Mouse (Mus musculus): Measurements from ENCODE around the gene Dab1. TPM values are rescaled to one million over a fixed set of nuclear protein-coding genes. Genes with fewer than 3 reads are reported as not detected.

Dab1 gene
- total RNA-seq, 2 experiments from 2014 or later: 0.16 TPM; not detected in 1

DNA sequence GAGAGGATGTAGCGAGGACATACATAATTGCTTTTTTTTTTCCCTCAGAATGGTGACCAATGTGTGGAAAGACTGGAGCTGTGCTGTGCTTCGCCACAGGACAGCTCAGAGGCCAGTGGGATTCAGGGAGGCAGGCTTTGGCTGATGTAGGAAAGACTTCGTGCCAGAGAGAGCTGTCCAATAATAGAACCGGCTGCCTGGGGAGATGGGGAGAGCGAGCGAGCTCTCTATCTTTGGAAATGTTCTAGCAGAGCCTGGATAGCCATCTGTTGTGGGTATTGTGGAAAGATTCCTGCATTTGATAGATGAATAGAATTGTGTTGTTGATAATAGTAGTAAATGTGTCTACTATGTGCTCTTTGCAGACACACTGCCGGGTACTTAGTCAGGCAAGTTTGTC, 833.4 kb downstream of the Dab1 start:
- peak; percentile 25 for DNase-seq

DNA sequence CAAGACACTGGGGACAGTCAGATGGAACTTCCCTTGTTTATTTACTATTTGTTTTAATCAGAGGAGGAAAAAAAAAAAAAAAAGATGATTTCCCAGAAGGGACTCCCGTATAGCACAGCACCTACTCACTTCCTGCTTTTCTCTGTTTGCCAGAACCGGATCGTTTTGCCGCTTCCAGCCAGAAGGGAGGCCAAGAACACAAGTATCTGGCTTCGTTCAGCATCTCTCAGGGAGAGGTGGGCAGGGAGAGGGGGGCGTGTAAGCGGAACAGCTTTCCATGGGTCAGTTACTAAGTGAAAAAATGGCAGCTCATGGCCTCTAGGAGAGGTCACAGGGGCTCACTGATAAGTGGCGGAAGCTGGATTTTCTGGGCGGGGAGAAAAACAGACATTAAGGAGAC, 836.0 kb downstream of the Dab1 start:
- DNase-seq: no peak

DNA sequence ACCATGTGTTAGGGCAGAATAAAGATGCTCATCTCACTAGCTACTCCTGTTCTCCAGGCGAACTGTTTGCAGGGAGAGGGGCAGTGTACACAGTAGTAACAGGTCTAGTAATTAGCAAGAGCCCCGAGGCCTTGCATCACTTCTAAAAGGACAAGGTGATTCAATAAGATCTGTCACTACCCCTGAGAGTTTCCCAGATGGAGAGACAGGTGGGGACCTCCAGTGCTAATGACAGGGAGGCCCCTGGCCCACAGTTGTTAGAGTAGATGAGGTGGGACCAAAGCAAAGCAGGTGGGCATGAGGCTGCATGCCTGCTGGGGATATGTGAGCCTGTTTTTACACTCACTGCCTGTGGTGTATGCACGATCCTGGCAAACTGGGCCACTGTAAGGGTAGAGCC, 836.6 kb downstream of the Dab1 start:
- no peak for DNase-seq

DNA sequence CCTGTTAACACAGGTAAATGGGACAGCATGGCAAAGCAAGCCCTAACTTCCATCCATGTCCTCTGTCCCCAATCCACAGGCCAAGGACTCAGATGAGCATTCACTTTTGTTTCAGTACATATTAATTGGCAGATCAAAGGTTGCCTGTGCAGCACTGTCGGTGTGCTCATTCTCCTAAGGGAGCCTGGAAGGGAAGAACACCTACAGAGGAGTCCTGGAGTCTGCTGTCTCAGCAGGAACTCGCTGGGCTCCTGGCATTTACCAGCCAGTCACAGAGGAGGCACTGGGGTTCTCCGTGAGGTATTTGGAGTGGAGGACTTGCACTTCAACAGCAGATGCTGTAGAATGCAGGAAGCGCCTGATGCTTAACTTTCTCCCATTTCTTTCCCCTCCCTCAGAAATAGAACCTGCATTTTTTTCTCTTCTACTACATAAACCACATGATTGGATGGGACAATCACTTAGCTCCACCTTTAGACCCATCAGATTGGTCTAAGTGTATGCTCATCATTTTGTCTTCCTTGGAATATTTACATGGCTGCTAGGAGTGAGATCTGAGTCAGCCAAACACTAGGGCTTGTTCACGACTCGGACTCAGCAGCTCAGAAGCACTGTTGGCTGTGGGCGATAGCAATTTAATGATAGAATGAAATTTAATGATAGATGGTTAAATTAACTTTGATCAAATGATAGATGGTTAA, 837.2 kb downstream of the Dab1 start:
- DNase-seq: no peak

DNA sequence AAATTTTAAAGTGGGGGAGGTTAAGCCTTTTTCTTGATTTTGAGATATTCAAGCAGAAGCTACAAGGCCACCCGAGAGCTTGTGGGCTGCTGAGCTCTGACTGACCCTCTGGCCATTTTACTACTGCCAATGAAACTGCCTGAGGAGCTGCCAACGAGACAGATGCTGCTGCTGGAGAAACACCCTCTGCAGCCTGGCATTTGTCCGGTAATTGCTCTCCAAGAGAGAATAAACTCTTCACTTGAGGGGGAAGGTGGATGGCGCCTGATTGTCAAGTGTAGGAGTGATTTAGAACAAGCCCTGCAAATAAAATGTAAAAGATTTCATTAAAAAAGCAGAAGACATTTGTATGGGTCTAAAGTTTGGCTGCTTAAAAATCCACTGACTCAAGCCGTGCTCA, 839.6 kb downstream of the Dab1 start:
- DNase-seq: no peak

DNA sequence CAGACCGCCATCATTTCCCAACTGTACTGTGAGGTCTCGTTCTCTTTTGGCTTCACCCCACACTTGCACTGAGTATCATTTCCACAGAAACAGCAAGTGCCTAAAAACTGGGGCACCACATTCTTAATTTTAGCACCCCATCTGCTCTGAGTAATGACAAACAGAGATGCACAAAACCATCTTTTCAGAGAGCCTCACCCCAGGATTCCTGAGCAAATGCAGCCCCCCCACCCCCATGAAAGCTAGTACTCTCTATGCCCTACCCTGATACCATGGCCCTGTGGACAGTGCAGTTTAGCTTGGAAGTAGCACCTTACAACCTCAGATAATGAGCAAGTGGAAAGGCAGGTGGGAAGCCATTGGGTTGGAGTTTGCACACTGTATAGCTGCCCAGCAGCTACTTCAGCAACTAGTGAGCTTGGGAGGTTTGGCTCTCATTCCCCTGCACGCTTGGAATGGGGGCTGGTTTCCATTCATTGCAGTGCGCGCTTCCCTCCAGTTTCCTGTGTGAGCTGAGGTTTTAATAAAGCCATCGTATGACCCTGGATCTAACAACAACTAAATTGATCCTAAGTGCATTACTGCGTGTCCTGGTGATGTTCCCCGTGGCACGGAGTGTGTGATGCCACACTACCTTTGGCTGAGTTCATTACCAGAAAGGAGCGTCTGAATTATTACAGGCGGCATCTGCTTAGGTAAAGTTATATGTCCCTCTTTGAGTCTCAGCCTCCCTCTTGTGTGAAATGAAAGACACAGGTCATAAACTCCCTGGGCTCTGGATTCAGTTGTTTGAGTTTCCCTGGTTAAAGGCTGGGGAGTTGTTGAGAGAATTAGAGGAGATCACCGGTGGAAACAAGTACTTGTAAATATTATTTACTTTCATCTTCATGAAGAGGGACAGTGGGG, 842.2 kb downstream of the Dab1 start:
- no peak for DNase-seq

DNA sequence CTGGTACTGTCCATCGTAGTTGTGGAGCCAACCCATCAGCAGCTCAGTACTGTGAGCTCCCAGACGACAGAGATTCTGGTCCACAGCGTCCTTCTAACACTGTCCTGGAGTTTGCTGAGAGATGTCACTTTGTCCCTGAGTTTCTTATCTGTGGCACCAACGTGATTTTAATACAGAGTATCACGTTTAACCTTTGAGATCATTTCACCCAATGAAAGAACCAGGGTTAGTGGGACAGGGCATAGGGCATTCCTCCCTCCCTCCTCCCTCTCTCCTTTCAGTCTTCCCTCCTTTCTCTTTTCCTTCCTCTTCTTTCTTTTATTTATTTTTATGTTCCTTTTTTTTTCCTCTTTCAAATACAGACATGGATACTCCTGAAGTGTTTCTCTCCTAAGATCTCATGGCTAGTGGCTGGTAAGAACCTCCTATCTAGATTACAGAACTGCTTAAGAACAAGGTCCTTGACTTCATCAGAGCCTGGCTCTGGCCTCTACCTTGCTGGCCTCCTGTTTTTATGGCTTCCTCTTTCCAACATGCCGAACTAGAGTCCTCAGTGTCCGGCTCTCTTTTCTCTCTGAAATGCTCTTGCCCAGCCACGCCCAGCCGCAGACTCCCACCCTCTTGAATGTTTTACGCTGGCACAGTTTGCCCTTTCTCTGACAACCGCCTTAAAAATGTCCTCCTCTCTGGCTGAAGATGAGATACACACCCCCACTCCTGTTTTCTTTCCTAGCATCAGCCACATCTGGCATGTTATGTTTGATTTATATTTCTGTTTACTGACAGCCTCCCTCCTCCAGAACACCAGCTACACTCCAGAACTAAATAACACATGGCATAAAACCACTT, 844.0 kb downstream of the Dab1 start:
- DNase-seq: no peak

DNA sequence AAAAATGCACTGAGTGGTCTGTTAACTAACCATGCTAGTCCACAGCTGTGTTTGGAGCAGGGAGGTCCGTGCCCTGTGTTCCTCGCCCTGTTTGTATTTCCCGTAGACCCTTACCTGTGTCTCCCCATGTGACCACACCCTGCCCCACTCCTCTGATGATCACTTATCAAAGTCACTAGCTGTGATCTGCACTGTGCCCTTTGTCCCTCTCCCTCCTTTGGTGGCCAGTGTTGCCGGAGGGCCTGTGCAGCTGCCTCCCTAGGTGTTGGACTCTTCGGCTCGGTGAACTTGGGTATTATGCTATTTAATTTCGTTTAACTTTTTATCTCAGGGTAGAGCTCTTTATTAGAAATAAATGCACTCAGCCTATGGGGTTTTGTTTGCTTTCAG, 844.6 kb downstream of the Dab1 start:
- DNase-seq: no peak

DNA sequence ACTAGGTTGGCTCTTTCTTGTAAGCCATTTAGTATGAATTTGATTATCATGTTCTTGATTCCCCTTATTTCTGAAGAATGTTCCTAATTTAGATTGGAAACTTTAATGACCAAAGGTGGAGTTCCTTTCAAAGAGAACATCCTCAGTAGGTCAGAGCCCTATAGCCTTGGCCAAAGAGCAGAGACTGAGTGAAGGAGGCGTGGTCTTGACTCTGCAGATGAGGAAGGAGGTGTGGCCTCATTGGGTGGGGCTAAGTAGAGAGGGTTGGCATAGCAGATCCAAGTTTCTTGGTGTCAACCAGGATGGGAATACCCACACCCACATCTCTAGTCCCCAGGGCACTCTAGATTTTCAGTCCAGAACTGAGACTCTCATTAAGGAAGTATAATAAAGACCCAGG, 846.4 kb downstream of the Dab1 start:
- DNase-seq: no peak

DNA sequence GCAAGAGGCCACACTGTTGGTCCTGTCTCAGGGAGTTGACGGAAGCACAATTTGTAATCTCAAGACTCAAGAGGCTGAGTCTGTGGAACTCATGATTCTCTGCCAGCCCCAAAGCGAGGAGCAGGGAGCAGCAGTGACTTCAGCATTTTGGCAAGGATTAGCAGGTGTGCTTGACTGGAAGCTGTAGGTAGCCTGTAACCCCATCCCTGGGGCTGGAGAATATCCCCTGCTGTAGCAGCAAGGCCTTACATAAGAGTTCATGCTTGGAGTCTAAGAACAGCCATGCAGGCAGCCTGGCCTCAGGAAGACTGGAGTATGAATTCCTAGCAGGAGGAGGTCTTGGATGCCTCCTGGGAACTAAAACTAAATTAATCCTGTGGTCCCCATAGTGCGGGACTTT, 849.5 kb downstream of the Dab1 start:
- DNase-seq: peak; percentile 18

DNA sequence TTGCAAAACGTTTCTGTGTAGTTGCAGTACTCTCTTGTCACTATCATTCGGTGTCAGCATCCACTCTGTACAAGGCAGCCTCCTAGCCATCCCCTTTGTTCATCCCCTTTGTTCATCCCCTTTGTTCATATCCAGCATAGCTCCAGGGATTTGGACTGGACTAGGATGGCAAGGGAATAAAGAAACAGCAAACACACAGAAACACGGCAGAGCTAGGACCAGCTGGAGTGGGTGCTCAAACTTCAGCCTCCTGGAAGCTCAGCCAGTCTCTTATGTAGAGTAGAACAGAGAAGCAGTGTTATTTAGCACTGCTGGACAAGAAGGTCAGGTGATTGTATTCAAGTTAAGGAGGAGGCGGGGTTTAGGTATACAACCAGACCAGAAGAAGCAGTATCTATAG, 853.8 kb downstream of the Dab1 start:
- no peak for DNase-seq

DNA sequence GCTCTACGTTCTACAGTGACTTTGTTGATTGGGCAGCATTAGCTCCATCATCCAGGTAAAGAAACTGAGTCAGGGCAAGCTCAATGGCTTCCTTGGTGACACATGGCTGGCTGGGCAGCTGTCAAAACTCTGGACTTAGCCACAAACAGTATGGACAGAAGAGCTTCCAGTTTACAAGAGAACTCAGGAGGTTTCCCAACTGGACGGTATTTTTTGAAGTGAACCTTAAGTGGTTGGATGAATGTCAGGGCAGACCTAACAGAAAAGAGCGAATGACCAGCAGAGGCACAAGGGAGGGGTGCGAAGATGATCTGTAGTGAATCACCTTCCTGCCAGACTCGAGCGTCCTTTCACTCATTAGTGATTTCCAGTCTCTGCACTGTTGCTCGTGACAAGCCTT, 857.7 kb downstream of the Dab1 start:
- DNase-seq: no peak

DNA sequence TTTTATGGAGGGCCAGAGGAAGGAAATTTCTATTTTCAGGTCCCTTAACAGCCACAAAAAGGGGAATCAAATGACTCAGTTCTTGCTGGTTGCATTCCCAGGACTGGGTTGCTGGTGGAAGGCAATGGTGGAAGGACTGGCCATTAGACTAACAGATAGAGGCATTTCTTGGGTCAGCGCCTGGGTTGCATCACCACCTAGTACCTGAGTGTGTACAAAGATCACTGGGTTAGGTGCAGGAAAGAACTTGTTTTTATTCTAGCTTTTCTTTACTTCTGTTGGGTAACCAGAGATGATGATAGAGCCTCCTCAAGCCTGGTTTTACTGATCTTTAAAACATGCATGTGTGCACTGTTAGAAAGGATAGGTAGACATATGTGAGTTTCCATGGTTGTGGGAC, 864.8 kb downstream of the Dab1 start:
- no peak for DNase-seq

DNA sequence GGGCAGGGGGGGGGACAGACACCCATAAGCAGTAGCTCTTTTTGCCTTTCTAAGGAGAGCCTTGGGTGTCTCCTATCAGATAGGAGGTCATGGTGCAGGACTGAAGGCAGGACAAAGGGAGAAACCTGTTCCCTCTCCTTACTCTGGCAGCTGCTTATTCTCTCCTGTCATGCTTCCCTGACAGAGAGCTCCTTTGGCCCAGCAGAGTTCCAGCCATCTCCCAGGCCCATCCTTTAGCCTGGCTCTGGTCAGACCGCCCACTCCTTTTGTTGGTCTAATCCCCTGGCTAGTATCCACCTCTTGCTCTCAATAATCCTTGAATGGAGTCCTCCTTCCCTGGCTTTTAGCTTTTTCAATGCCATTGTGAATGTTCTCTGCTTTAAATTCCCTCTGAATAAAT, 878.1 kb downstream of the Dab1 start:
- DNase-seq: no peak

DNA sequence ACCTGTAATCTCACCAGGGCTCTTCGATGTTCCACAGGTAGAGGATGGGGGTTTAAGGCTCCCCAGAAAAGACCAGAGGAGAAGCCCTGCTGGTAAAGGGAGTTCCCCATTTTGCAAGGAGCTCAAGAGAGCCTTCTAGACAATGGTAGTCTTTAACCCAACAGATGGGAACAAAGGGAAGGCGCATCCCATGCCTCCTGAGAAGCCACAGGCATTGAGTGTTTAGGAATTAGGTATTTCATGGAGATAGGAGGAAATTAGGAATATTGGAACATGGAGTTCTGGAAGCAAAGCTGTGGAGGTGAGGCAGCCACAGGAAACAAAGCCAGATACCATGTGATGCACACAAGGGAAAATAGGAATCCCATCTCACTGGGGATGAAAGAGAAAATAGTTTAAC, 881.0 kb downstream of the Dab1 start:
- DNase-seq: no peak

DNA sequence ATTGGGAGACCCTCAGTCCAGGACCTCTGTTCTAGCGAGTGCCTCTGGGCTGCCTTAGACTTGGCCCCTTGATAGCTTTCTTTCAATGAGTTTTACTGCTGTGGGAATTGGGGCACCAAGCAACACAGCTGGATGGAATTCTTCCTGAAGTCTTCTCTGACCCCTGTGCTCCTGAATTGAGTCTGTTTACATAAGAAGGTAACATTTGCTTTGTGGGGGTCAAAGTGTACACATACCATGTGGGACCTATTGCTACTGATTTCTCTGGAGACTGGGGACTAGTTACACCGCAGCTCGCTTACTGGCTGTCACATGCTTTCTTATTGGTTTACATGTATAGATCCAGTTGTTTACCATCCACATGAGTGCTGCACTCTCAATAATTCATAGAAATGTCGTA, 881.5 kb downstream of the Dab1 start:
- no peak for DNase-seq

DNA sequence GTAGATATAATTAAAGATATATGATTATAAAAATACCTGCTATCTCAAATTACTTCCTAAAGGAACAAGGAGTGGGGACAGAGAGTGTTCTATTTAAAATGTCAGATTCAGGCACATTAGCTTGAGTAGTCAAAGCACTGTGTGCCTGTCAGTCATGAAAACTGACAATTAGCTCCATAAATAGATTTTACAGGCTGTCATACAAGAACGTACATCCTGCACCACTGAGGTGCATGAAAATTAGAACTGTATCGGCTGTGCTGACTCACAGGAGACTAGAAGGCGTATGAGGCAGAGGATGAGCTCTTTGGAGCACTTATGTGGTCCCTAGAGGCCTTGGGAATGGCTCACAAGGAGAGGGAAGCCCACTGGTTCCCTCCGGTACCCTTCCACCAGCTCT, 882.1 kb downstream of the Dab1 start:
- no peak for DNase-seq

DNA sequence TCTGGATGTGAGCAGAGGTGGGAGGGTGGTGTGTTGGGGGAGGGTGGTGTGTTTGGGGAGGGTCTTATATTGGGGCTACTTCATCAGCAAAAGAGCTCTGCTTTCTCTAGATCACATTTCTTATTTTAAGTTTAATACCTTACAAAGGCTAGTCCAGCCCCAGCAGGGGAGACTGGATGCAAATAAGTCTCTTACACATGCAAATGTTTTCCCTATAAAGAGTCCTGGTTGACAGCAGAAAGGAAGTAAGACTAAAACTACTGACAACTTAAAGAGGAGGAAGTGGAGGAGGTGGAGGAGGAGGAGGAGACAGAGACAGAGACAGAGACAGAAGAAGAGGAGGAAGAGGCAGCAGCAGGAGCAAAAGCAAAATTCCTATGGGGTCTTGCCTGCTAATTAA, 885.8 kb downstream of the Dab1 start:
- no peak for DNase-seq

DNA sequence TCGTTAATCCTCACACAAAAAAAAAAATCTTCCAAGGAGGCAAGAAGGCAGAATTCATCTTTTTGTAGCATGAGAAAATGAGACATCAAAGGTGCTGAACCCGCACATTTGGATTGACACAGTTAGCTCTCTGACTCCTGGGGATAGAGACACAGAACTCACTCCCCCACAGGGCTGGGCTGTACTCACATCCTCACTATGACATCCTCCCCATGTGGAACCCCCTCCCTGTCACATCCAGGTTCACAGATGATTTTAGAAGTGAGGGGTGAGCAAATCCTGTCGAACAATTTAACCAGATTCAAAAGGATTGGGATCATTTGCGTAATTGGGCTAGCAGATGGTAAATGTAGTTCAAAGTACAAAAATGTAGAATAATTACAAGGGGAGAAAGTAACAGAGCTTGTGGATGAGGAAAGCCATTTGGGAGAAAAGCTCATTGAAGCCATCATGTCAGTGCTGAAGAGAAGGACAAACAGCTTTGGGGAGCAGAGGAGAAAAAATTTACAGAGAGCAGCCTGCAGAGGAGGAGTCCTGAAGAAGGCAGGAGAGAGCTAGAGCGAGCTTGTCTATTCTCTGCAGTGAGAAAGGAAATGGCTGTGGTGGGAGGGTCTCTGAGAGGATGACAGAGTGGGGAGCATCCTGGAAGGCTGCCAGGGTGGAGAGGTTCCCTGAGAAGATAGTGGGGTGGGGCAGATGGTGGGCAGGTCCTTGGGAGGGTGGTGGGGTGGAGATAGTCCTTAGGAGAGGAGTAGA, 890.2 kb downstream of the Dab1 start:
- DNase-seq: no peak

DNA sequence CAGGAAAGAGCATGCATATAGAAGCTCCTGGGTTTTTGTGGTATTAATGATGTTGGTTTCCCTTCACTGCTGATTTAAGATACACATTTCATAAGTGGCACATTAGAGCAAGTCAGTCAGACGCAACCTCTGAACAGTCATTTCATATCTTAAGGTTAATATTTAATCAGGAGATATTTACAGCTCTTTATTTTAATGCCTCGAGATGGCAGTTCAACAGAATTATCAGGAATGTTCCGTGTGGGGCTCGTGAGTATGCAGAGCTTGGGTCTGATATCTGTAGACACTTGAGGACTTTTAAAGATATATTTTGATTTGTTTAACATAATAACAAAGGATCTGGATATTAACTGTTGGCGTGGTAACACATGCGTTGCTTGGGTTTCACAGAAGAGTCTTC, 892.7 kb downstream of the Dab1 start:
- DNase-seq: no peak

DNA sequence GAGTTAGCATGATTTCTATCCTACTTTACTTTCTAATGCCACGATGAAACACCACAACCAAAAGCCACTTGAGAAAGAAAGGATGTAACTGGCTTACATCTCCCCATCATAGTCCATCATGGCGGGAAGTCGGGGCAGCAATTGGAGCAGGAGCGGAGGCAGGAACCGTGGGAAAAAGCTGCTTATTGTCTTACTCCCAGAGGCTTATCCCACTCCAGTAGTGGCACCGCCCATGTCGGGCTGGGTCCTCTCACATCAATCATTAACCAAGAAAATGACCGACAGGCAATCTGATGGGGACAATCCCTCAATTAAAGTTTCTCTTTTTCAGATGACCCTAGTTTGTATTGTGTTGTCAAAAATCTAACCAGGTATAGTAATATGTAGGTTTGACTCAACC, 893.4 kb downstream of the Dab1 start:
- DNase-seq: no peak

DNA sequence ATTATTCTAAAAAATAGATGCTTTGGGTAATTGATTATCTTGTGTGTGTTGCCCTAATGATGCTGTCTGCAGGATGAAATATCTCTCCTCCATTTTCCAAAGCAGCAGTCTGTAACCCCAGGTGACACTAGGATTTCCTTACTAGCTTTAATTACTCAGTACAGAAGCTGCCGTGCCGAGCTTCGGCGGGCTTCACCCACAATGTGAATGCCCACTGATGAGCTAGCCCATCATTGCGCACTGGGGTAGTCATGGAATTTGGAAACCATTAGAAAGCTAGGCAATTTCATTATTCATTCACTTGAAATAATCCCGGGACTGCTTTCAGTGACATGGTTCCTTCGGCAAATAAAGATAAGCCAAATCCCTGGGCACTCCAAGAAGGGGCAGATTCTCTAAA, 894.5 kb downstream of the Dab1 start:
- no peak for DNase-seq

All from gastrocnemius, postnatal 25 days (tissue).